Mouse (Mus musculus): ENCODE measurements around the gene Zfp57. TPM values are rescaled to one million over a fixed set of nuclear protein-coding genes. Genes with fewer than 3 reads are reported as not detected.

Zfp57 gene
- 1.3 and 19.0 TPM in 2 replicates for polyA plus RNA-seq (2011; ENCODE audit: insufficient read depth, insufficient read length, low replicate concordance, missing spikeins)

GRCm38 (mm10) chr17:37000863-37001262 is at the start of gene Zfp57:
Gene Zfp57, plus strand, starts transcription at chr17:37001163.
- WGBS = 79% methylated on average over 7 of the region's 7 CpGs
- no peak for TF ChIP-seq POLR2A (IDR thresholded peaks at IDR 0.05; ENCODE audit: borderline replicate concordance, control insufficient read depth, low read depth, low read length)
- H3K4me3 ChIP-seq (replicated peaks; ENCODE audit: control insufficient read depth, low read depth, low read length) = no peak within 1 kb of the TSS
- H3K4me1 ChIP-seq (ENCODE audit: control insufficient read depth, insufficient read depth, low read length) = no peaks in the 10 kb centered on the region
- H3K27ac ChIP-seq (ENCODE audit: control insufficient read depth, insufficient read depth, low read depth, low read length, poor library complexity) = no peak within 1 kb of the TSS

- Histone ChIP-seq H3K4me1 (ENCODE audit: control insufficient read depth, insufficient read depth, low read length) (no peaks in the 10 kb centered on the region; the same call in 1 of the 2 replicates), H3K27ac (ENCODE audit: control insufficient read depth, insufficient read depth, low read depth, low read length, poor library complexity) (no peak overlapping the region), H3K4me3 (replicated peaks; ENCODE audit: control insufficient read depth, low read depth, low read length) (no peak overlapping the region)
- WGBS = 78% methylated on average over 2 of the region's 2 CpGs
- no peak for TF ChIP-seq POLR2A (IDR thresholded peaks at IDR 0.05; ENCODE audit: borderline replicate concordance, control insufficient read depth, low read depth, low read length)
- no peak for TF ChIP-seq CTCF (IDR thresholded peaks at IDR 0.05; ENCODE audit: control insufficient read depth, insufficient read depth, low read length)
Observed at GRCm38 (mm10) chr17:36952631-36953030, 48.3 kb upstream of the Zfp57 start.

- Histone ChIP-seq H3K27ac (ENCODE audit: control insufficient read depth, insufficient read depth, low read depth, low read length, poor library complexity) (no peak overlapping the region), H3K4me3 (replicated peaks; ENCODE audit: control insufficient read depth, low read depth, low read length) (no peak overlapping the region), H3K4me1 (ENCODE audit: control insufficient read depth, insufficient read depth, low read length) (no peaks in the 10 kb centered on the region; the same call in 1 of the 2 replicates)
- WGBS = 86% methylated on average over 1 of the region's 1 CpGs
- TF ChIP-seq CTCF (IDR thresholded peaks at IDR 0.05; ENCODE audit: control insufficient read depth, insufficient read depth, low read length) (no peak), POLR2A (IDR thresholded peaks at IDR 0.05; ENCODE audit: borderline replicate concordance, control insufficient read depth, low read depth, low read length) (no peak)
Observed at GRCm38 (mm10) chr17:36953062-36953461, 47.9 kb upstream of the Zfp57 start.

- Histone ChIP-seq H3K4me3 (replicated peaks; ENCODE audit: control insufficient read depth, low read depth, low read length) (peak within 1 kb of the TSS; percentile 70), H3K4me1 (ENCODE audit: control insufficient read depth, insufficient read depth, low read length) (no peaks in the 10 kb centered on the region; the same call in 1 of the 2 replicates), H3K27ac (ENCODE audit: control insufficient read depth, insufficient read depth, low read depth, low read length, poor library complexity) (0 out of 2 replicates have a peak within 1 kb of the TSS, but pooled peaks have one; percentile 5)
- WGBS = under 1% methylated on average over 46 of the region's 46 CpGs
- TF ChIP-seq POLR2A (IDR thresholded peaks at IDR 0.05; ENCODE audit: borderline replicate concordance, control insufficient read depth, low read depth, low read length) = peak; percentile 67; the same call in 1 of the 2 replicates
- TF ChIP-seq CTCF (IDR thresholded peaks at IDR 0.05; ENCODE audit: control insufficient read depth, insufficient read depth, low read length) = peak; percentile 26; the same call in 1 of the 2 replicates
Observed at GRCm38 (mm10) chr17:36957999-36958743, 42.8 kb upstream of the Zfp57 start, which contains the start of the genes Znrd1 and Znrd1as. Gene Znrd1, minus strand, starts transcription at chr17:36958559. Gene Znrd1as, plus strand, starts transcription at chr17:36958592.

GRCm38 (mm10) chr17:36958884-36959283 is 42.1 kb upstream of the Zfp57 start:
- Histone ChIP-seq H3K27ac (ENCODE audit: control insufficient read depth, insufficient read depth, low read depth, low read length, poor library complexity) (no peak overlapping the region), H3K4me3 (replicated peaks; ENCODE audit: control insufficient read depth, low read depth, low read length) (peak overlapping the region; percentile 70), H3K4me1 (ENCODE audit: control insufficient read depth, insufficient read depth, low read length) (no peaks in the 10 kb centered on the region; the same call in 1 of the 2 replicates)
- 24% methylated on average over 12 of the region's 12 CpGs for WGBS
- TF ChIP-seq POLR2A (IDR thresholded peaks at IDR 0.05; ENCODE audit: borderline replicate concordance, control insufficient read depth, low read depth, low read length) (no peak), CTCF (IDR thresholded peaks at IDR 0.05; ENCODE audit: control insufficient read depth, insufficient read depth, low read length) (no peak)

GRCm38 (mm10) chr17:36961125-36961524 is 39.8 kb upstream of the Zfp57 start:
- 78% methylated on average over 1 of the region's 1 CpGs for WGBS
- H3K4me3 ChIP-seq (replicated peaks; ENCODE audit: control insufficient read depth, low read depth, low read length) = no peak overlapping the region
- TF ChIP-seq CTCF (IDR thresholded peaks at IDR 0.05; ENCODE audit: control insufficient read depth, insufficient read depth, low read length) (no peak), POLR2A (IDR thresholded peaks at IDR 0.05; ENCODE audit: borderline replicate concordance, control insufficient read depth, low read depth, low read length) (no peak)
- no peaks in the 10 kb centered on the region; the same call in 1 of the 2 replicates for H3K4me1 ChIP-seq (ENCODE audit: control insufficient read depth, insufficient read depth, low read length)
- no peak overlapping the region for H3K27ac ChIP-seq (ENCODE audit: control insufficient read depth, insufficient read depth, low read depth, low read length, poor library complexity)

GRCm38 (mm10) chr17:36966875-36967274 is 34.1 kb upstream of the Zfp57 start:
- 3% methylated on average over 1 of the region's 1 CpGs for WGBS
- no peak overlapping the region for H3K4me3 ChIP-seq (replicated peaks; ENCODE audit: control insufficient read depth, low read depth, low read length)
- H3K4me1 ChIP-seq (ENCODE audit: control insufficient read depth, insufficient read depth, low read length) = peaks cover 4% of the 10 kb centered on the region
- no peak overlapping the region for H3K27ac ChIP-seq (ENCODE audit: control insufficient read depth, insufficient read depth, low read depth, low read length, poor library complexity)
- no peak for TF ChIP-seq POLR2A (IDR thresholded peaks at IDR 0.05; ENCODE audit: borderline replicate concordance, control insufficient read depth, low read depth, low read length)
- no peak for TF ChIP-seq CTCF (IDR thresholded peaks at IDR 0.05; ENCODE audit: control insufficient read depth, insufficient read depth, low read length)

GRCm38 (mm10) chr17:36970316-36970890 is 30.6 kb upstream of the Zfp57 start:
- Histone ChIP-seq H3K4me1 (ENCODE audit: control insufficient read depth, insufficient read depth, low read length) (peaks cover 4% of the 10 kb centered on the region), H3K27ac (ENCODE audit: control insufficient read depth, insufficient read depth, low read depth, low read length, poor library complexity) (no peak overlapping the region), H3K4me3 (replicated peaks; ENCODE audit: control insufficient read depth, low read depth, low read length) (no peak overlapping the region)
- 70% methylated on average over 14 of the region's 14 CpGs for WGBS
- TF ChIP-seq POLR2A (IDR thresholded peaks at IDR 0.05; ENCODE audit: borderline replicate concordance, control insufficient read depth, low read depth, low read length) (no peak), CTCF (IDR thresholded peaks at IDR 0.05; ENCODE audit: control insufficient read depth, insufficient read depth, low read length) (no peak)
